Mouse (Mus musculus) hindlimb bud, embryonic 11.5 days (tissue): ENCODE measurements around the gene Capn9.

Source experiments
- DNase-seq: peaks from one replicate; pipeline ENCODE4 v3.0.0-alpha.2; 2012; ENCODE audit warnings: low read depth, low spot score; ENCODE audit errors: extremely low spot score

Capn9 gene

DNA sequence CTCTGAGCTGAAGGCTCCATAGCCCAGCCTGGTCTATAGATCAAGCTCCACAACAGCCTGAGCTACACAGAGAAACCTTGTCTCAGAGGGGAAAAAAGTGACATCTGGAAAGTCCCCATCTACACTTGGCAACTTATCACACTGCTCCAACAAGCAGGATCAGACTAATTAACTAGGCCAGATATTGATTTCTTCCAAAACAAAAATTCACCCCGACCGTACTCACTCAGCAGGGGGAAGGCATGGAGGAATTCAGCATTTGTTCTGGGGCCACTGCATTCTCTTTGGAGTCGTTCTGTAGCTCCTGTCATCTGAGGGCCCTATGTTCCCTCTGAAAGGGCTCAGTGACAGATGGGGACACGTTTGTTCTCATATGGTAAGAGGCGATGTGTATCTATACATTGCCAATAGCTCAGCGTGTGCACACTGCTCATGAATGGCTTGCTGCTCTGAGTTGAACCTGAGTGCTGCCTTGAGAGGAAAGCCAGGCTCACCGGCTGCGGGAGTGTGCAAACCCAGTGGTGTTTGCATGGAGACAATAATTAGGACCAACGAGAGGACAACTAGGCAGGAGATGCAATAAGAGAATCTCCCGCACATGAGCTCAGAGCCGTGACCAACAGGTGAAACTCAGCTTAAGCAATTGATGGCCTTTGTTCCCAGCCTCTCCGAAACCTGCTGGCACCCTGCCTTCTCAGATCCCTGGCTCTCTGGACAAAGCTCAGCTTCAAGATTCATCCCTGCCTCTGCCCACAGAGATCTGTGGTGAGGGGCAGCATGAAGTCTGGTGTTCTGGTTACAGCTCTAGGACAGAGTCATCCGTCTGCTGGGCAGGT, 58.7 kb downstream of the Capn9 start:
- no peak for DNase-seq

DNA sequence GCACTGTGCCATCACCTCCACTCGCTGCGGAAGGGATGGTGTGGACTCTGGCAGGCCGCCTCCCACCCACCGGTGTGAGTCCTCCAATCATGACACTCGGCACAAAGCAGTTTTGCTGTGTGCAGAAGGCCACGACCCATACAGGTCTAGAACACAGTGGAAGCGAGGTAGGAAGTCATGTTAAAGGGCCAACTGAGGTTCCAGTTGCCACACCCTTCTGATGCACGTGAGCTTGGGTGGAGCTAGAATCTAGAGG, 59.3 kb downstream of the Capn9 start:
- no peak for DNase-seq

- no peak for DNase-seq
Measured at GRCm38 (mm10) chr8:124641599-124641998, 65.7 kb downstream of the Capn9 start.

DNA sequence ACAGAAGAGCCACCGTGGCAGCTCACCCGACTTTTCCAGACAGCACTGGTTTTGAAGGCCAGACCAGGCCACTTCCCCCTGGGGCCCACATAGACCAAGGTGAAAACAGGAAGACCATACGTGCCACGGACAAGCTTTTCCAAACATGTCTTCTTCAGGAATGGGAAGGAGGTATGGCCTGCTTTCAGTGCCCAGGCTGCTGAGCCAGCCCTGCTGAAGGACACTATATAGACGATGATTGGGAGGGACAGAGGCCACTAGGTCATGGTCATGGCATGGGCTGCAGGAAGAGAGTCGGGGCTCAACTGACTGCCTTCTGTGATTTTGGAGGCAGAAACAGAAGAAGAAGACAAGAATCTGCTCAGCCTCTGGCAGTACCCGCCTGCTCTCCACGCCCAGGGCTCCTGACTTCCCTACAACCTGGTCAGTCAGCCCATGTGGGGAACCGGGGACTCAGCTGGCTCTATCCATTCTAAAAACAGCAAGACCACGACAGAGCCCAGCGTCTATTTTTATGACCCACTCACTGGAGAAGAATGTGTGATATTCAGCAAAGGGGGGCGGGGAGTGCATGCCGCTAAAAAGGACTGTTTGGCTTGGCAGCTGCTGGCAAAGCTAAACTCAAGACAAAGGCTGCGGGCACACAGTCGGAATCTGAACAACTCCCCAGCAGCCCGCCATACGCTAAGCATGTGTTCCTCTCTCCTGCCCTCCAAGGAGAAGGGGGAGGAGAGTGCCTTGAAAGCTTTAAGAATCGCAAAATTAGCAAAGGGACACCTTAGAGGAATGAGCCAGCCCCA, 67.8 kb downstream of the Capn9 start:
- DNase-seq = no peak

DNA sequence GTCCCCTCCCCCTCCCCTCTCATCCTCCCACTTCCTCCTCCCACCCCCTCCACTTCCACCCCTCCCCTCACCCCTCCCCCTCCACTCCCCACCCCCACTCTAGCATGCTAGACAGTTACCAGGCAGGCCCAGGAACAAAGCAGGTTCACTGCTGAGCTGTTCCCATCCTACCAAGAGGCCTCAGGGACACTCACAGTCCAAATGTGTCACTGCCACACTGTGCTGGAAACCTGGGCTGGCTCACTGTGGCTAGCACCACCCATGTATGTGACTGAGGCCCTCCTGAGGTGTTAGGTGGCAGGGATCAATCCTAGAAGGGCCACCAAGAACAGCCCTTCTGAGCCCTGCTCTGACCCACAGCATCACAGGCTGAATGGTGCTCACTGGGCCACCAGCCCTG, 72.4 kb downstream of the Capn9 start:
- no peak for DNase-seq

DNA sequence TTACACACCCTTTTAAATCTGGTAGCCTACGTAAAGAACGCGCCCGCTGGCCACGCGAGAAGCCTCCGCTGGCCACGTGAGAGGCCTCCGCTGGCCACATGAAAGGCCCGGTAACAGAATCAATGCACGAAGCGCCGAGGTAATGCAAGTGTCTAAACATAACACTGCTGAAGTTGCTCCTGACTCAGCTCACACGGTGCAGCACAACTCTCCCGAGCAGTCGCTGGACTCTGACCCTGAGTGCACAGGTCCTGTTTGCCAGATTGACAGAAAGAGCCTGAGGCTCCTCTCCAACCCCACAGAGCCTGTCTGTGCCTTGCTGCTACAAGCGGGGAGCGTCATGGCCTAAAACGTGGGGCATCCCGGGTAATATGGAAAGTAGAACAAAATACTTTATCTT, 75.9 kb downstream of the Capn9 start:
- DNase-seq = no peak

DNA sequence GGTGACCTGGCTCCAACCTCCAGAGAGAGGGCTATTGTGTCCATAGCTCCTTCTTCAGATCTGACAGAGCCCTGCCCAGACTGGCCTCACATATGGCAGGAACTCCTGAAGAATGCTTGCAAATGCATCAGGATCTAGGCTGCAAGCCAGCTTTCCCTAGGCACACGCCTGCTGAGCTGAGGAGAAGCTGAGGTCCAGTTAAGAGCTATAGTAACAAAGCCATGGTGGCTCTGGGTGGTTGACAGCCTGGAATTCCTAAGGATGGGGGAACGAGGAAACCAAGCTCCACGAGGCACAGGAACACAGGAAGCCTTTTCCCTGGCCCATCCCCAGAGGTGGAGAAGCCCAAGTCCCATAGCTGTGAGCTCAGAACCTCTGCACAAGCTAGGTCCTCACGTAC, 76.6 kb downstream of the Capn9 start:
- no peak for DNase-seq

GRCm38 (mm10) chr8:124653568-124654475, 77.9 kb downstream of the Capn9 start:
- DNase-seq = no peak

DNA sequence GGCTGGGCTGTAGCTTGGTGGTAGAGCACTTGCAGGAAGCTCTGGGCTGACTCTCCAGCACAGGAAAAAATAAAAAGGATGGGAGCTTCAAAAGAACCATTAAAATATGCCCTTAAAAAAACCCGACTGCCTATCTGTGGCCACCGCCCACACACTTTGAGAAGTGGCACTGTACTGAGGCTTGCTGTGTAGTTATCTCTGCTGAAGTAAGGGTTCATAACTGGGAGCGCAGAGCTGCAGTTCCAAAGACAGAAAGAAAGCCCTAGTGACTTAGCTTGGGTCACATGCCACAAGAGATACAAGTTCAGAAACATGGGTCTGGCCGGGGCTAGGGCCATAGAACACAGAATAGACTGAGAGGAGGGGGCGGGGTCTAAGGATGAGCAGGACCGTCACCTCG, 82.0 kb downstream of the Capn9 start:
- no peak for DNase-seq

DNA sequence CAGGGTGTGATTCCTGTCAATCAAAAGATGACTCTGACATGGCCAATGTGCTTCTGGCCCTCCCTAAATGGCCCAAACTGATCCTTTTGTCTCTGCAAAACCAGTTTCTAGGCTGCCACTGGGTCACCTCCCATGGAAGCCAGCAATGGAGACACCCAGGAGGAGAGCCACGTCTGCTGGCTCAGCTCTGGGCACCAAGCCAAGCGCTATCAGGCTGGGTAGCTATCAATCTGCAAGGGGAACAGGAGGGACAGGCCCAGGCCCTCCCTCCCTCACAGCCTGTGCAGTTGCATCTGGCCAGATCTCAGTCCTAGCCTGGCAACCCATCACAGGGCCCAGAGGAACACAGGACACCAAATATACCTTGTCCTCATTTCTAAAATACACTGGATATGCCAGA, 82.5 kb downstream of the Capn9 start:
- DNase-seq = no peak

GRCm38 (mm10) chr8:124661781-124662180, 85.9 kb downstream of the Capn9 start:
- DNase-seq = no peak

- DNase-seq = no peak
Measured at GRCm38 (mm10) chr8:124662446-124663111, 86.7 kb downstream of the Capn9 start.

DNA sequence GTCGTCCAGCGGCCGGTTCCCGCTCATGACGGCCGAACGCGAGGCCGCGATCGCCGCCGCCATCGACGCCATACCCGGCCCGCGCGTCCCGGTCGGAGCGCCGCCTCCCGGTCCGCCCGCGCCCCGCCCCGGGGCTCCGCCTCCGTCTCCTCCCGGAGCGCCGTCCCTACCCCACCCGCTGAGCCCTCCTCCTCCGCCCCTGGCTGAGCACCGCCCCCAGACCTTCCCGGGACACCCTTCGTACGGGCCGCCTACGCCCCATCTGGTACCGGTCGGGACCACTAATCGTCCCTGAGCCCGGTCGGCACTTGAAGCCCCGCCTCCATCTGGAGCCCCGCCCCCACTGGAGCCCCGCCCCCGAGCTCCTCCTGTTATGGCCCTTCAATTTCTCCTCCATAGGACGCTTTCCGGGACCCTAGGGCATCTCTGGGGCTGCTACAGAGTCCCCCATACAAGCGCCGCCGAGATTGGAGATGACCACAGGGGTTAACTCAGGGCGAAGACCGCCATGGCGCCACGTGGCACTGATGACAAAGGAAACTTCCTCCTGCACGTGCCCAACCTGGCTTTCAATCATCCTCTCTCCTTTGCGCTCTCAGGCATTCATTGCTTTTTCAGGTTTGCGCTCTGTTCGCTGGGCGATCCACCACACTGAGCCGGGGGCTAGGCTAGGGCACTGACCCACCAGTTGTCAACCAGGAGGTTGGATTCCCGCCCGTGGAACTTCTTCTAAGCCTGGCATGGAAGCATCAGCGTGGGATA, 87.4 kb downstream of the Capn9 start, which contains the start of gene 2310022B05Rik:
2310022B05Rik (minus strand) TSS at position 258 of the 762 bp plus-strand sequence.
- DNase-seq = no peak

- no peak for DNase-seq
Measured at GRCm38 (mm10) chr8:124663874-124664230, 87.9 kb downstream of the Capn9 start.

- DNase-seq = no peak
Measured at GRCm38 (mm10) chr8:124664414-124664813, 88.5 kb downstream of the Capn9 start.
